Mouse (Mus musculus) hindbrain, embryonic 16.5 days (tissue): ENCODE data around the gene Cenpu. TPM values are rescaled to one million over a fixed set of nuclear protein-coding genes. Genes with fewer than 3 reads are reported as not detected.
"Not testable (repeated sequence)": the region's sequence is repeated elsewhere in the genome, so short reads cannot be mapped to it uniquely, and the experiment has no call there.

Experiments used
- ATAC-seq: fragments of 200-750 bp; cut with Nextera tagmentation; 2 replicates; pipeline ENCODE4 v1.8.0; 2017; ENCODE audit warnings: moderate TSS enrichment, moderate library complexity
- H3K27ac ChIP-seq: fragments of 300-500 bp; sonication (generic); 2 replicates; pipeline ENCODE4 v1.5.1; 2014; ENCODE audit warnings: low read depth, mild to moderate bottlenecking, control low read depth, low read length, moderate library complexity
- H3K27me3 ChIP-seq: fragments of 300-500 bp; sonication (generic); replicated peaks from 2 replicates; pipeline ENCODE4 v1.6.1; 2014; ENCODE audit warnings: low read length; ENCODE audit not compliant: control insufficient read depth, insufficient read depth
- H3K36me3 ChIP-seq: fragments of 300-500 bp; sonication (generic); 2 replicates; pipeline ENCODE4 v1.6.1; 2014; ENCODE audit warnings: mild to moderate bottlenecking, low read length, moderate library complexity, mixed read lengths; ENCODE audit not compliant: control insufficient read depth, insufficient read depth
- H3K4me1 ChIP-seq: fragments of 300-500 bp; sonication (generic); 2 replicates; pipeline ENCODE4 v1.6.1; 2014; ENCODE audit warnings: low read depth, low read length; ENCODE audit not compliant: control insufficient read depth, insufficient read depth
- H3K4me2 ChIP-seq: fragments of 300-500 bp; sonication (generic); 2 replicates; pipeline ENCODE4 v1.6.1; 2014; ENCODE audit warnings: mild to moderate bottlenecking, low read length, control low read depth, moderate library complexity
- H3K4me3 ChIP-seq: fragments of 300-500 bp; sonication (generic); 2 replicates; pipeline ENCODE4 v1.5.1; 2014; ENCODE audit warnings: mild to moderate bottlenecking, low read length, control low read depth, moderate library complexity
- H3K9ac ChIP-seq: fragments of 300-500 bp; sonication (generic); 2 replicates; pipeline ENCODE4 v1.6.1; 2014; ENCODE audit warnings: low read depth, mild to moderate bottlenecking, control low read depth, low read length, moderate library complexity
- H3K9me3 ChIP-seq: fragments of 300-500 bp; sonication (generic); 2 replicates; pipeline ENCODE4 v1.6.1; 2014; ENCODE audit warnings: mild to moderate bottlenecking, low read length, moderate library complexity; ENCODE audit not compliant: control insufficient read depth
- WGBS: fragments of 180-500 bp; shearing (Covaris S2); extraction: QIAGEN DNeasy Blood & Tissue Kit; methylation state at CpG from one replicate; pipeline ENCODE4 v1.1.7; 2014; 5-methylcytosine and 5-hydroxymethylcytosine counted together
- polyA plus RNA-seq: library from polyadenylated mRNA; unstranded; fragments of >200 nt; fragmentation: Nextera tagmentation; extraction: Ambion mirVana; gene quantifications from 2 replicates; pipeline ENCODE4 v1.2.1, GENCODE M21; 2015

The Cenpu gene
- polyA plus RNA-seq, 1 experiment from 2014 or later = 7.4 TPM

GRCm38 (mm10) chr8:46567946-46568345, 16.1 kb downstream of the Cenpu start:
- 94% methylated on average over 8 of the region's 8 CpGs for WGBS
- Histone ChIP-seq H3K27me3 (no peaks in the 10 kb centered on the region), H3K27ac (no peak overlapping the region), H3K9me3 (no peaks in the 10 kb centered on the region), H3K36me3 (no peaks in the 10 kb centered on the region; the same call in 1 of the 2 replicates), H3K4me3 (no peak overlapping the region), H3K4me2 (no peak overlapping the region), H3K4me1 (no peaks in the 10 kb centered on the region), H3K9ac (no peak overlapping the region)
- ATAC-seq = no peak

DNA sequence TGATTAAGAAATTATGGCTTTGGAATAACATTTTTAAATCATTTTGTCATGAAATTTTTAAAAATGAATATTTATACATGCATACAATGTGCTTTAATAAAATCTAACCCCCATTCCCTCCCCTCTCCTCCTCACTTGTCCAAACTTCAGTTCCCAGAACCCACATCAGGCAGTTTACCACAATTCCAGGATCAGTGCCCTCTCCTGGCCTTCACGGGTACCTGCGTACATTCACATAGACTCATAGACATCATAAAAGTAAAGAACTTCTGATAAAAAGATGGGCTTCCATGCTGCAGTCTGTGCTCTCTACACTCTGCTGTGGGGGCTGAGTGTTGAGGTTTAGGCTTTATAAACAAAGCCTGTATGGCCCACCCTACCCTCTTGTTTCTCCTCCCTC, 17.1 kb downstream of the Cenpu start:
- H3K4me2 ChIP-seq = no peak overlapping the region
- H3K4me1 ChIP-seq = no peaks in the 10 kb centered on the region
- H3K27me3 ChIP-seq = no peaks in the 10 kb centered on the region
- no peak overlapping the region for H3K4me3 ChIP-seq
- H3K9ac ChIP-seq = no peak overlapping the region
- ATAC-seq = no peak
- 81% methylated on average over 2 of the region's 2 CpGs for WGBS
- no peaks in the 10 kb centered on the region for H3K9me3 ChIP-seq
- H3K36me3 ChIP-seq = no peaks in the 10 kb centered on the region; the same call in 1 of the 2 replicates
- no peak overlapping the region for H3K27ac ChIP-seq

DNA sequence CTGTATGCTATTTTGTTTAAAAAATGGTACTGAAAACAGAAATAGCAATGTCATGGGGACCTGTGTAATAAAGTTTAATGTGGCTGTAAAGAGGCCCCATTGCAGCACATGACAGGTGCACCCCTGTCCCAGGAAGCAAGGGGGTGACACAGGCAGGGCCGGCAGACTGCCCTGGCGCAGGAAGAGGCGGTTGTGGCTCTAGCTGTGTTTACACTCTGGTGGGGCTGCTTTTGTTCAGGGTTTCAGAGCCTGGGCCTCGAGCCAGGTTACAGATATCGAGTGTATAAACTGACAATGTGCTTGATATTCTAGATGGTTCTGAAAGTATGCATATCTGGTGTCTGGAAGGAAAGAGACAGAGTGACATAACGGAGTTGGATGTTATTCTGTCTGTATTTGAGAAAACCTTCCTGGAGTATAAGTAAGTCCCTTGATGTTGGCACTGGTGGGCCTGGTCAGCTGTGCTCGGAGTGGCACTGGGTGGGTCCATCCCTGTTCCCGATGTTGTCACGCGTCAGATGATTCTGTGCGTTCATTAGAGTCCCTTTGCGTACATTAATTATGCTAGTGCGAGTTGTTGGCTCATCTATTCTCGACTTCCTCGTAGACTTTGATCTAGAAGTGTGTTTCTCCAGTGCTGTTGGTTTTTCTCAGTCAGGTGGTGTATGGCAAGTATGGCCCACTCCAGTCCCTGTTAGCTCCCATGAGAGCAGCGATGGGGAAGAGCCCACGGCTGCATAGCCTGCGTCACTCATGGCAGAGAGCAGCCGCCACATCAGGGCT, 18.0 kb downstream of the Cenpu start:
- Histone ChIP-seq H3K27ac (no peak overlapping the region), H3K4me1 (no peaks in the 10 kb centered on the region), H3K9ac (no peak overlapping the region), H3K9me3 (no peaks in the 10 kb centered on the region), H3K4me2 (no peak overlapping the region), H3K36me3 (no peaks in the 10 kb centered on the region; the same call in 1 of the 2 replicates), H3K4me3 (no peak overlapping the region), H3K27me3 (no peaks in the 10 kb centered on the region)
- ATAC-seq = no peak
- 87% methylated on average over 19 of the region's 19 CpGs for WGBS

DNA sequence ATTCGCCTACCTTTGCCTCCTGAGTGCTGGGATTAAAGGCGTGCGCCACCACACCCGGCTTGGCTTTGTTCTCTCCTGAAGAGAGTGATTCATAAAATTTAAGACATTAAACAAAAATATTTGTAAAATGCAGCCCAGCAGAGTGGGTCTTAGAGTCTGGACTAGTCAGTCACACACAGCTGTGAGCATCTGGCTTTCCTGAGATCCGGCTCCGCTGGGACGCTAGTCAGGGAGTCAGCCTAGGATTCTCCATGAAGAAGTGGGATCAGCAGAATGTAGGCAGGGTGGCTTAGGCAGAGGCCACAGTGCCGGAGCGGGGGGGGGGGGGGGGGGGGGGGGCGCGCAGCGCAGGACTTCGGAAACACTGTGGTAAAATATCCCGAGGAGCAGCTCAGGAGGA, 18.8 kb downstream of the Cenpu start:
- no peak overlapping the region for H3K4me2 ChIP-seq
- no peaks in the 10 kb centered on the region for H3K9me3 ChIP-seq
- H3K4me1 ChIP-seq = no peaks in the 10 kb centered on the region
- no peak overlapping the region for H3K4me3 ChIP-seq
- ATAC-seq = no peak
- H3K36me3 ChIP-seq = no peaks in the 10 kb centered on the region
- 94% methylated on average over 9 of the region's 14 CpGs for WGBS
- no peak overlapping the region for H3K9ac ChIP-seq
- H3K27ac ChIP-seq = no peak overlapping the region
- H3K27me3 ChIP-seq = no peaks in the 10 kb centered on the region

DNA sequence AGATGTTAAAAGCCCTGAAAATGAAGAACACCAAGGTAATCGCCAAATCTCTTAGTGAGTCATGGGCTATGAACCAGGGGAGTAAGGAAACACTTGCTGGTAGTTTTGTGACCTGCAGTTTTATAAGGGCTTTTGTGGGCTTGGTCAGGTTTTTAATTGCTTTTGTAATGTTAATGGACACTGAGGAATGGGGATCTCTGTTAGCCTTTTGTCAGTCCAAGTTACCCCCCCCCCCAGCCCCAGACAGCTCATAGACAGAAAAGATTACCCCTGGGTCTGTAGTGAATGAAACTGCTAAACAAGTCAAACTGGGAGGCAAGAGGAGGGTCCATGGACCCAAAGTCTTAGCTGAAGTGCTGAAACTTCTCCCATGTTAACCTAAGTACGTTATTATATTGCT, 21.6 kb downstream of the Cenpu start:
- Histone ChIP-seq H3K9me3 (no peaks in the 10 kb centered on the region), H3K4me2 (no peak overlapping the region), H3K36me3 (peaks cover 7% of the 10 kb centered on the region; the same call in 1 of the 2 replicates), H3K4me3 (no peak overlapping the region), H3K27me3 (no peaks in the 10 kb centered on the region), H3K9ac (no peak overlapping the region), H3K27ac (no peak overlapping the region), H3K4me1 (no peaks in the 10 kb centered on the region)
- ATAC-seq = no peak
- 84% methylated on average over 2 of the region's 2 CpGs for WGBS

DNA sequence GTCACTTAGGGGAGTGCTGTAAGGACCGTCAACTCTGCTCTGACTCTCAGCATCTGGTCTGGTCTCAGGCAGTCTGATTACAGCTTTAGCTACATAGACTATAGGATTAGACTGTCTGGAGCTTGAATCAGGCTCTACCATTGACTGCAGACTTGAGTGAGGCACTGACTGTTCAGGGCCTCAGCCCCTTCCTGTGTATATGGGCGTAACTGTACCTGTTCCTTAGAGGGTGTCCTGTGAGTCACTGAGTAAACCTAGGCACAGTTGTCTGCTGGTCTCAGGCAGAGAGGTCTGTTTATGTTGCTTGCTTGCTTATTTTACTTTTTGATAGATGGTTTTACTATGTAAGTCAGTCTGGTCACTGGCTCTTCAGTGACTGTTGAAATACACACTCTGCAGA, 22.1 kb downstream of the Cenpu start:
- H3K27ac ChIP-seq = no peak overlapping the region
- ATAC-seq = no peak
- H3K9ac ChIP-seq = no peak overlapping the region
- H3K4me2 ChIP-seq = no peak overlapping the region
- H3K4me3 ChIP-seq = no peak overlapping the region
- no peaks in the 10 kb centered on the region for H3K4me1 ChIP-seq
- H3K27me3 ChIP-seq = no peaks in the 10 kb centered on the region
- peaks cover 10% of the 10 kb centered on the region for H3K36me3 ChIP-seq
- H3K9me3 ChIP-seq = no peaks in the 10 kb centered on the region
- WGBS = 91% methylated on average over 2 of the region's 2 CpGs

DNA sequence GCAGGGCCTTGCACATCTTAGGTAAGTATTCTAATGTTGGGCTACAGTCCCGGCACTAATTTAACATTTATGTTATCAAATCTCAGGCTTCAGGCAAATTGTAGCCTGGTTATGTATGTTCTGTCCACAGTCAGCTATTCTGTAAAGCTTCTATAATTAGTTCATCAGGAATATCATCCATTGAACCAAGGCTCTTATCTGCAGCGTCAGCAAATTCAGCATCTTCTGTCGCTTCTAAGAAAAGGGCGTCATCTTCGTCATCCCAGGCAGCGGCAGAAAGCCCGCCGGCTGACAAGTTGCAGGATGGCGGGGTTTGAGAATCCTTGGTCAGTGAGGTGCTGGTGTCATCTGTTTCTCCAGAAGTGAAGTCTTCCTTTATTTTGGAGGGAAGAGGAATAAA, 27.0 kb downstream of the Cenpu start:
- no peak overlapping the region for H3K9ac ChIP-seq
- H3K4me2 ChIP-seq = no peak overlapping the region
- H3K27me3 ChIP-seq = no peaks in the 10 kb centered on the region
- no peak overlapping the region for H3K4me3 ChIP-seq
- H3K9me3 ChIP-seq = no peaks in the 10 kb centered on the region
- no peak overlapping the region for H3K27ac ChIP-seq
- no peaks in the 10 kb centered on the region for H3K4me1 ChIP-seq
- WGBS = 96% methylated on average over 9 of the region's 9 CpGs
- no peak for ATAC-seq
- H3K36me3 ChIP-seq = peaks cover 15% of the 10 kb centered on the region

DNA sequence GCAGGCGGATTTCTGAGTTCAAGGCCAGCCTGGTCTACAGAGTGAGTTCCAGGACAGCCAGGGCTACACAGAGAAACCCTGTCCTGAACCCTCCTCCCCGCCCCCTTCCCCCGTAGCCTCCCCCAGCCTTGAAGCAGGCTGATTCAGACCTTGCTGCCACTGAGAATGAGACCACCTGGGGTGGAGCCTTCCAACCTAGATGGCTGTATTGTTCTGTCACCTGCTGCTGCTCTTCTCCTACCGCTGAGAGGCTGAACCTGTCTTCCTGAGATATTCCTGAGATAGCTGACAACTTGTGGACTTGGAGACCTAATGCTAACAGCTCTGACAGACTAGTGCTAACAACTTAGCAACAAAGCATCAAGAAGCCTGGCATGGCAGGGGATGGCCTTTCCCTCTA, 32.5 kb downstream of the Cenpu start:
- not testable (repeated sequence) for H3K9me3 ChIP-seq, H3K4me1 ChIP-seq, H3K4me3 ChIP-seq, H3K27me3 ChIP-seq, ATAC-seq, H3K36me3 ChIP-seq, H3K27ac ChIP-seq, H3K9ac ChIP-seq, H3K4me2 ChIP-seq
- 45% methylated on average over 4 of the region's 4 CpGs for WGBS

DNA sequence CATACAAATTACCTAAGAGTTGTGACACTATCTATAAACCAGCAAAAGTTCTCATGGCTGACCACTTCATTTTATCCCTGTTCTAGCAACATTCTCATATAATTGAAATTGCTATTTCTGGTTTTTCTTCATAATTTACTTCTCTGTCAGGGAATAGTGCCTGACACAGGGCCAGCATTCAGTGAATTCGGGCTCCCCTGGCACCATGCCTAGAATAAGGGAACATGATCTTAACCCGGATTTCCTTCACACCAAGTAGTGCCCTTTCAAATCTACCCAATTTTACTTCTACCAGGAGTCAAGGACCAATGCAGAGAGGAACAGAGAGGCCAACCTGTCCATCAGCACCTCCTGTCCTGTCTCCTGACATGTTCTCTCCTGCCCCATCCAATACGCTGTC, 33.7 kb downstream of the Cenpu start:
- Histone ChIP-seq H3K9me3 (no peaks in the 10 kb centered on the region), H3K9ac (no peak overlapping the region), H3K4me1 (no peaks in the 10 kb centered on the region), H3K4me3 (no peak overlapping the region), H3K4me2 (no peak overlapping the region), H3K27ac (no peak overlapping the region), H3K36me3 (no peaks in the 10 kb centered on the region), H3K27me3 (no peaks in the 10 kb centered on the region)
- no peak for ATAC-seq
- WGBS = 89% methylated on average over 3 of the region's 3 CpGs
